Mouse (Mus musculus) ZHBTc4 (cell line): ENCODE results near the gene Moxd2.
A peak's percentile ranks its signal among the peaks of the same experiment; 100 is the strongest.

ENCODE experiments used
- DNase-seq: peaks from one replicate; pipeline ENCODE4 v3.0.0-alpha.2; 2011; ENCODE audit warnings: low read depth, low spot score

Gene Moxd2

GRCm38 (mm10) chr6:40887394-40887793, at the start of gene Moxd2:
Moxd2 (minus strand) TSS chr6:40887494.
- DNase-seq: no peak

- no peak for DNase-seq
These were observed 32.7 kb upstream of the Moxd2 start for GRCm38 (mm10) chr6:40919954-40920353.

GRCm38 (mm10) chr6:40900287-40900686, 13.0 kb upstream of the Moxd2 start, which contains the start of gene Prss58:
Prss58 (minus strand) TSS chr6:40900387.
- DNase-seq: no peak

- DNase-seq: no peak
These were observed 7.4 kb upstream of the Moxd2 start for GRCm38 (mm10) chr6:40894716-40895115.

GRCm38 (mm10) chr6:40893577-40893976, 6.3 kb upstream of the Moxd2 start:
- DNase-seq: peak; percentile 44

GRCm38 (mm10) chr6:40891754-40892153, 4.5 kb upstream of the Moxd2 start:
- DNase-seq: no peak

- DNase-seq: no peak
These were observed 3.7 kb upstream of the Moxd2 start for GRCm38 (mm10) chr6:40890973-40891372.

GRCm38 (mm10) chr6:40845283-40845682, 42.0 kb downstream of the Moxd2 start:
- DNase-seq: no peak
